Mouse (Mus musculus) ES-E14 (cell line): ENCODE measurements at regions not wholly inside any gene's neighbourhood (a gene's known extent, or its start where the extent isn't known, plus 50 kb on each side); places are given as distances from the start of the nearest gene placed in this dataset.

Experiments
- DNase-seq: peaks from one replicate; pipeline ENCODE4 v3.0.0-alpha.2; 2013; ENCODE audit warnings: low read depth, low spot score
- H3K27ac ChIP-seq: 2 replicates; pipeline ENCODE4 v1.5.1; 2012; ENCODE audit warnings: low read depth, mild to moderate bottlenecking, low read length, moderate library complexity, mixed read lengths; ENCODE audit not compliant: poor library complexity, insufficient read depth, severe bottlenecking
- H3K36me3 ChIP-seq: 2 replicates; pipeline ENCODE4 v1.6.1; 2012; ENCODE audit warnings: mild to moderate bottlenecking, low read length, moderate library complexity, mixed read lengths; ENCODE audit not compliant: control insufficient read depth, poor library complexity, insufficient read depth, severe bottlenecking
- H3K4me1 ChIP-seq, 2 experiments: fragments of 150-350 bp in 1 of 2; sonication (generic) in 1 of 2; 2 replicates each; pipeline ENCODE4 v1.6.1; 2012; ENCODE audit warnings: low read length in 2 of 2, mild to moderate bottlenecking in 1 of 2, mixed read lengths in 1 of 2; ENCODE audit not compliant: control insufficient read depth in 2 of 2, insufficient read depth in 2 of 2, poor library complexity in 1 of 2
- H3K4me3 ChIP-seq, 2 experiments: fragments of 150-350 bp in 1 of 2; sonication (generic) in 1 of 2; 2 replicates each; pipeline ENCODE4 v1.5.1; 2012; ENCODE audit warnings: low read length in 2 of 2, low read depth in 1 of 2, mild to moderate bottlenecking in 1 of 2, mixed read lengths in 1 of 2; ENCODE audit not compliant: insufficient read depth in 1 of 2, poor library complexity in 1 of 2, severe bottlenecking in 1 of 2
- H3K9ac ChIP-seq: 2 replicates; pipeline ENCODE4 v1.6.1; 2012; ENCODE audit warnings: low read depth, mild to moderate bottlenecking, low read length, mixed read lengths; ENCODE audit not compliant: poor library complexity, insufficient read depth, severe bottlenecking
- H3K9me3 ChIP-seq: fragments of 150-350 bp; sonication (generic); 2 replicates; pipeline ENCODE4 v1.6.1; 2012; ENCODE audit warnings: low read depth, mild to moderate bottlenecking, low read length; ENCODE audit not compliant: control insufficient read depth, insufficient read depth
- CHD2 ChIP-seq: IDR thresholded peaks from 2 replicates; pipeline ENCODE4 v1.6.1; 2014; ENCODE audit warnings: mild to moderate bottlenecking, low read depth, low read length, inconsistent platforms
- HCFC1 ChIP-seq: IDR thresholded peaks from 2 replicates; pipeline ENCODE4 v1.6.1; 2012; ENCODE audit warnings: low read length, inconsistent platforms, borderline replicate concordance; ENCODE audit not compliant: insufficient read depth
- MAFK ChIP-seq: IDR thresholded peaks from 2 replicates; pipeline ENCODE4 v1.6.1; 2014; ENCODE audit warnings: mild to moderate bottlenecking, low read depth, low read length, inconsistent platforms; ENCODE audit not compliant: insufficient read depth
- ZC3H11A ChIP-seq: IDR thresholded peaks from 2 replicates; pipeline ENCODE4 v1.6.1; 2012; ENCODE audit warnings: low read depth, mild to moderate bottlenecking, inconsistent platforms, low read length, borderline replicate concordance
- ZNF384 ChIP-seq: IDR thresholded peaks from 2 replicates; pipeline ENCODE4 v1.6.1; 2012; ENCODE audit warnings: low read depth, low read length, inconsistent platforms
- in situ Hi-C, 2 experiments: fragments of 600-800 bp; cut with MboI; formaldehyde crosslinking; loops; one replicate each; pipeline ENCODE4 v1.15.1; 2025; ENCODE audit warnings: low sequenced_read_pairs in 2 of 2, inconsistent platforms in 1 of 2; ENCODE audit not compliant: unreplicated experiment in 2 of 2

DNA sequence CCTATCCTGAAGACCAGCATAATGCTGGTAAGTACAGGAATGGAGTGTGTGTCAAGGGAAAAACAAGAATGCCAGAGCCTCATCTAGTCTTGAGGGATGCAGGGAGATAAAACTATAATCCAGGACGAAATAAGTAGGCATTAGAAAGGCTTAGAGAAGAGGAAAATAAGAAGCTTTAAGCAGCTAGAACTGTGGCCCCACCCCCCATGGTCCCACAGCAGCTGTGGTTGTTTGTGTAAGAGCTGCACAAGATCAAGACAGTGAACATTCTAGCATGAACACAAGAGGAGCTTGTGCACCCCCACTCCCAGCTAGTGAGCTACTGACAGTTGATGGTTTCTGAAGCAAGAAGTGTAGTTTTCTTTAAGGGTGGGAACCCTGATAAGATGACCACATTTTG, 315.9 kb downstream of the Tmem135 start:
- DNase-seq, result no peak
- TF ChIP-seq HCFC1 (no peak), MAFK (no peak), ZC3H11A (no peak), CHD2 (no peak), ZNF384 (no peak)
- no peak overlapping the region for H3K4me3 ChIP-seq

DNA sequence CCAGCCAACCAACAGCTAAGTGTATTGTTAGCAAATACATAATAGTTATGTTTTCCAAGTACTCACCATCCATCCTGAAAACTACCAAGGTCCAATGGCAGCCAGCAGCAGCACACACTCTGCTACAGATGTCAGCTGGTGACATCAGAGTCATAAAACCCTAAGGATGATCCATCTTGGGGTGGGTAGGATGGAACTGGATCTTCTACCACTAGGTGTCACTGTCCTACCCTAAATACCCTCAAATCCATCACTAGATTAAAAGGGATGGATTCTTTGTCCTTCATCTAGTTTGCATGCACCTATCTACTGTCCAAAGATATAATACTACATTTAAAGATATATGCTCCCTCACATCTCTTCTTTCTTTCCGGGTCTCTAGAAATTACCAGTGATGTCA, 317.7 kb downstream of the Tmem135 start:
- in situ Hi-C loops, result no loop called here
- H3K9ac ChIP-seq, result no peak overlapping the region
- H3K36me3 ChIP-seq, result no peaks in the 10 kb centered on the region
- no peak overlapping the region for H3K27ac ChIP-seq
- no peak overlapping the region for H3K4me3 ChIP-seq
- H3K4me1 ChIP-seq, result no peaks in the 10 kb centered on the region
- TF ChIP-seq CHD2 (no peak), HCFC1 (no peak), ZNF384 (no peak), ZC3H11A (peak; percentile 59; the same call in 1 of the 2 replicates), MAFK (no peak)
- peak; percentile 25 for DNase-seq
- H3K9me3 ChIP-seq, result no peaks in the 10 kb centered on the region

More for the DNA sequence above, 315.9 kb downstream of the Tmem135 start:
- H3K9me3 ChIP-seq, result no peaks in the 10 kb centered on the region
- H3K36me3 ChIP-seq, result no peaks in the 10 kb centered on the region
- no peak overlapping the region for H3K9ac ChIP-seq
- H3K4me1 ChIP-seq, result no peaks in the 10 kb centered on the region
- no peak overlapping the region for H3K27ac ChIP-seq
- in situ Hi-C loops, result no loop called here

DNA sequence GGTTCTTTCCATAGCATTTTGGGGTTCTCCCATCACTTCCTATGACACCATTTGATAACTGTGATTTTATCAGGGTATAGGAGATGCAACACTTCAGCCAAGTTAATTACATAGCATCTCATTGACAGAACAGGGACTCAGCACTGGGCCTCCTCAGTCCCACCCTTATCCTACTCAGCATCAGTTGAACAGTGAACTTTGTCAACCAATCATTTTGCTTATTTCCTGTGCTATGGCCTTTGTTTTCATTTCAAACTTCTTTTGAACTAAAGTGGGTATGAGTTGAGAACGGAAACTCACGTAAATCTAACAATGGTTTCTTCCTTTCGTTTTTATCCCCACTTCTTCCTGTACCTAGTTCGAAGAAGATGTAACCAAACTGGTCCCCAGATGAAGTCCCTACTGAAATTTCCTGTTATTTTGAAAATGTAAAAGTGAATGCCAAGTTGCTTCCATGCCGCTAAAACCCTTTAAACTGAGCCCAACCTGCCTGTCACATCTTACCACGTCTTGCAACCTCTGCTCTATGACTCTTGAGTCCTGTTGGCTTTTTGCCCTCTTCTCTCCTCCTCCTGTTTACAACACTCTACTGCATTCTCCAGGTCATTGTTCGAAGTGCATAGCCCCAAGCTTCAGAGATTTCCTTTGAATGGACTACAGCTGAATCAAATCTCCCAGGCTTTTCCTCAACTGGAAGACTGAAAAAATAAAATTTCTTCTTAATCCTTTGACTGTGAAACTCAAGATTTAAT, 329.9 kb downstream of the Tmem135 start:
- Histone ChIP-seq H3K4me1 (no peaks in the 10 kb centered on the region), H3K27ac (no peak overlapping the region), H3K4me3 (no peak overlapping the region), H3K9ac (no peak overlapping the region), H3K9me3 (no peaks in the 10 kb centered on the region), H3K36me3 (no peaks in the 10 kb centered on the region)
- in situ Hi-C loops, result no loop called here
- TF ChIP-seq CHD2, result no peak
- no peak for TF ChIP-seq ZNF384
- TF ChIP-seq HCFC1, result no peak
- no peak for TF ChIP-seq ZC3H11A
- no peak for TF ChIP-seq MAFK
- DNase-seq, result no peak

DNA sequence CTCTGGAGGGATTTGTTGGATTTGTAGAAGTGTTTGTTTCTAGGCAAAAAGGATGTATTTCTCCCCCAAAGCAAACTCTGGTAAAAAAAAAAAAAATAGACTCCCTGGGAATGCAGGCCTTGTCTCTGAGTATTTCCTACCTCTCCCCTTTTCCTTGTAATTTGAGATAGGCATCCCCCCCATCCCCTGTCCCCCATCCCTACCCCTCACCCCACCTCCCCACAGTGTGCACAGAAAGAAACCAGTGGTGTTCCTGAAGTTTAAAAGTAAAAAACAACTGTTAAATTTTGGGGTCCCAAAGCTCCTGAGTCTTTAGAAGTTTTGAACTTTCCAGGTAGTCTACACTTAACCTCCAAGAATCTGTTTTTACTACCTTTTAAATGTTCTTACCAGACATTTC, 334.0 kb downstream of the Tmem135 start:
- DNase-seq, result no peak

More for the DNA sequence above, 334.0 kb downstream of the Tmem135 start:
- H3K36me3 ChIP-seq, result no peaks in the 10 kb centered on the region
- no peak overlapping the region for H3K9ac ChIP-seq
- H3K4me1 ChIP-seq, result no peaks in the 10 kb centered on the region
- in situ Hi-C loops, result no loop called here
- no peaks in the 10 kb centered on the region for H3K9me3 ChIP-seq
- TF ChIP-seq MAFK, result no peak
- TF ChIP-seq CHD2, result no peak
- no peak for TF ChIP-seq ZNF384
- TF ChIP-seq ZC3H11A, result no peak
- TF ChIP-seq HCFC1, result no peak
- no peak overlapping the region for H3K4me3 ChIP-seq
- no peak overlapping the region for H3K27ac ChIP-seq
